9 mouse cellular contexts compared by ENCODE assay signal in the genomic region with DNA sequence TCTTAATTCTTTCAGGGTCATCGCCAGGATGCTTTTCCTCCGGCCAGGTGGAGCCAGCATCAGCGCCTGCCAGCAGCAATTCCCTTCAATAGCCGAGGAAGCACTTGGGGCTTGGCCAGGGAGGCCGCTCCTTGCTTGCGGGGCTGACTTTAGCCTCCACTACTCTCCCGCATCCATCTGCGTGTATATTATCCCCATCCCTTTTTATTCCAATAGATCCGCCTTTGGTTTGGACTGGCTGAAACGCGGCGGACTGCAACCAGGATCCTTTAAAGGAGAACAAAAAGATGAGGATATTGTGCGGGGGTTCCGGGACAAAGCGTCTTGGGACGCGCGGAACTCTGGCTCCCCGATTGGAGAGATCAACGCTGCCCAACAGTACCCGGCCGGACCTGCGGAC.
A peak's percentile ranks its signal among the peaks of the same experiment; 100 is the strongest.
DNase-seq lines count a peak whose midpoint lies in the region; ATAC-seq and TF ChIP-seq lines count a peak whose summit lies in the region.
"Had no signal": no experiment of that assay in that cellular context is flagged by ENCODE, and none has a peak within 500 bp of the region (broad histone marks: within the 10 kb centered on the region; RNA-seq: fewer than 3 reads in every experiment).

No protein-coding gene starts in this region.

- peak; percentile 20 to 37 for DNase-seq in left cerebral cortex, adult 2 months (ENCODE audit: extremely low spot score in 1 of 2, low spot score in 2 of 2)
- no peak for DNase-seq in left cerebral cortex, adult 9 months (ENCODE audit: low spot score in 2 of 2)
- DNase-seq in adrenal gland, postnatal 36 days: no peak
- no peak for DNase-seq in kidney, adult 8-10 months
- no peak for DNase-seq in adrenal gland, adult (ENCODE audit: inconsistent age in 2 of 2, low spot score in 1 of 2)
- DNase-seq: lung, postnatal 10 days had no signal

- TF ChIP-seq POLR2A in cortical plate, adult 2 months (IDR thresholded peaks at IDR 0.05; ENCODE audit: extremely low read depth, insufficient read depth, low read length): no peak

- 1% methylated on average over 23 of the region's 23 CpGs for WGBS in hindbrain, embryonic 16.5 days
- WGBS in neural tube, embryonic 14.5 days: under 1% methylated on average over 23 of the region's 23 CpGs

- peaks cover 10% of the 10 kb centered on the region for H3K4me1 ChIP-seq in cortical plate, adult 2 months (ENCODE audit: control insufficient read depth, insufficient read depth, low read length)
- peaks cover 25% of the 10 kb centered on the region for H3K4me1 ChIP-seq in hindbrain, embryonic 16.5 days (ENCODE audit: control insufficient read depth, insufficient read depth, low read depth, low read length)
- peaks cover 13% of the 10 kb centered on the region for H3K4me1 ChIP-seq in neural tube, embryonic 14.5 days (ENCODE audit: control insufficient read depth, insufficient read depth, low read length)

- peak overlapping the region; percentile 88 for H3K9ac ChIP-seq in hindbrain, embryonic 16.5 days (ENCODE audit: low read depth, low read length)
- peak overlapping the region; percentile 99 for H3K9ac ChIP-seq in neural tube, embryonic 14.5 days (replicated peaks; ENCODE audit: low read depth, low read length)

- no peak for TF ChIP-seq CTCF in left cerebral cortex, adult 2 months (IDR thresholded peaks at IDR 0.05)
- no peak for TF ChIP-seq CTCF in cortical plate, adult 2 months (IDR thresholded peaks at IDR 0.05; ENCODE audit: extremely low read depth, insufficient read depth, low read length)

- H3K36me3 ChIP-seq in hindbrain, embryonic 16.5 days (ENCODE audit: control insufficient read depth, insufficient read depth, low read length): no peaks in the 10 kb centered on the region
- peaks cover 19% of the 10 kb centered on the region for H3K36me3 ChIP-seq in neural tube, embryonic 14.5 days (ENCODE audit: control insufficient read depth, insufficient read depth, low read length)

- intact Hi-C loops in left cerebral cortex, adult 2 months (cut with DNase I): loop anchor here (2.0 to 5.0 kb wide), 4 partner anchors 171 to 461 kb away; no protein-coding TSS in a partner anchor

- peak overlapping the region; percentile 99 for H3K27ac ChIP-seq in left cerebral cortex, adult 2 months
- H3K27ac ChIP-seq in cortical plate, adult 2 months (ENCODE audit: insufficient read depth, low read length): peak overlapping the region; percentile 98
- peak overlapping the region; percentile 100 for H3K27ac ChIP-seq in hindbrain, embryonic 16.5 days (ENCODE audit: low read depth, low read length)
- H3K27ac ChIP-seq in neural tube, embryonic 14.5 days (ENCODE audit: low read depth, low read length): peak overlapping the region; percentile 100

- no peak for ATAC-seq in hindbrain, embryonic 16.5 days
- no peak for ATAC-seq in neural tube, embryonic 14.5 days (ENCODE audit: low read depth)

- H3K27me3 ChIP-seq in hindbrain, embryonic 16.5 days (replicated peaks; ENCODE audit: control insufficient read depth, insufficient read depth, low read length): no peaks in the 10 kb centered on the region
- no peaks in the 10 kb centered on the region for H3K27me3 ChIP-seq in neural tube, embryonic 14.5 days (ENCODE audit: control insufficient read depth, insufficient read depth, low read length)

- peak overlapping the region; percentile 81 for H3K4me3 ChIP-seq in left cerebral cortex, adult 2 months
- peak overlapping the region; percentile 82 for H3K4me3 ChIP-seq in cortical plate, adult 2 months (ENCODE audit: insufficient read depth, low read length)
- peak overlapping the region; percentile 73 for H3K4me3 ChIP-seq in hindbrain, embryonic 16.5 days (ENCODE audit: low read length)
- H3K4me3 ChIP-seq in neural tube, embryonic 14.5 days (ENCODE audit: low read depth, low read length): peak overlapping the region; percentile 55

- H3K4me2 ChIP-seq in hindbrain, embryonic 16.5 days (ENCODE audit: low read length): peak overlapping the region; percentile 92; the same call in 1 of the 2 replicates
- H3K4me2 ChIP-seq in neural tube, embryonic 14.5 days (ENCODE audit: low read depth, low read length): peak overlapping the region; percentile 100; the same call in 1 of the 2 replicates

- H3K9me3 ChIP-seq in hindbrain, embryonic 16.5 days (ENCODE audit: control insufficient read depth, low read length): no peaks in the 10 kb centered on the region
- no peaks in the 10 kb centered on the region for H3K9me3 ChIP-seq in neural tube, embryonic 14.5 days (ENCODE audit: control insufficient read depth, low read length)

Comparison
In these comparisons a context has a peak if more than half of its experiments do, and no peak if none do; other contexts are left out.
1. DNase-seq: peak in left cerebral cortex, adult 2 months (2 of 2); none in left cerebral cortex, adult 9 months (0 of 2), adrenal gland, postnatal 36 days (0 of 2), kidney, adult 8-10 months (0 of 2) and adrenal gland, adult (0 of 2).
2. Peak in every context shown above with its lines, with median percentiles within 50 percentile points of each other: H3K27ac ChIP-seq and H3K4me3 ChIP-seq.